Mouse (Mus musculus): ENCODE results near the gene Drd3.

GRCm38 (mm10) chr16:43860624-43861023 lies 106.8 kb downstream of the Drd3 start:
- TF ChIP-seq POLR2A (IDR thresholded peaks at IDR 0.05; ENCODE audit: borderline replicate concordance, low read depth, low read length) (no peak), CTCF (IDR thresholded peaks at IDR 0.05; ENCODE audit: low read depth, low read length) (no peak)

All from bone marrow macrophage, adult 2 months (primary cell).